Mouse (Mus musculus): Measurements from ENCODE around the gene Znrf3.
A peak's percentile ranks its signal among the peaks of the same experiment; 100 is the strongest.
"Not testable (repeated sequence)": the region's sequence is repeated elsewhere in the genome, so short reads cannot be mapped to it uniquely, and the experiment has no call there.

The Znrf3 gene

DNA sequence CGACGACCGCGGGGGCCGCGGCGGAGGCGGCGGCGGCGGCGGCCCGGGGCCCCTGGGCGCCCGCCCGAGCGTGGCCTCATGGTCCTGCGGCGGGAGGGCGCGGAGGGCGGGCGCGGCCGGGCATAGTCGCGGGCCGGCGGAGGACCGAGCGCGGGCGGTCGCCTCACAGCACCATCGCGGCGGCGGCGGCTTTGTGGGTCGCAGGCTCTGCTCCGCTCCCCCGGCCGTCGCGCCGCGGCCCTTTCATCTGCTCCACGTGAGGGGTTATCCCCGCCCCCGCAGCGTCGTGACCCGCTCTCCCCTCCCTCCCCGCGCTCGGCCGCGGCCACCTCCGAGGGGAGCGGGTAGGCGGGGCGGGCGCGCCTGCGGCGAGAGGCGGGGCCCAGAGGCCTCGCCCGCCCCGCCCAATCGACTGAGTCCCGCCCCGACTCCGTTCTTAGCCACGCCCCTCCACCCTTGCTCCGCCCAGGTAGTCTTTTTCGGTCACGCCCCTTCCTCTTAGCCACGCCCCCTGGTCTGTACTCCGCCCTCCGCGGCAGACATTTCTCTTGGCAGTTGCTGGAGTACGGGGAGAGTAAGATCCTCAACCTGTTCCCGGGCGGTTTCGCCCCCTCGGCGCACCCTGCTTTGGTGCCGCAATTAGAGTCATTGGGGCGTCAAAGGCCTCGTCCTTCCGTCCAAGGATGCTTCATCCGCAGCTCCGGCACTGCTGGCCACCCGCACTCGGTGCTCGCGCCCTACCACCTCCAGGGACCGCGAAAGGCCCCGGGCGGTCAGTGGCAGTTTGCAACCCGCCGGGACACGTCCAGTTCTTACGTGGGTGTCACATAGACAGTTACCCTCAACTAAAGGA lies at the start of gene Znrf3:
TSS of gene Znrf3 (minus strand) at position 249 of the 853 bp plus-strand sequence.
- peak; percentile 91 for DNase-seq (ENCODE audit: low spot score)

DNA sequence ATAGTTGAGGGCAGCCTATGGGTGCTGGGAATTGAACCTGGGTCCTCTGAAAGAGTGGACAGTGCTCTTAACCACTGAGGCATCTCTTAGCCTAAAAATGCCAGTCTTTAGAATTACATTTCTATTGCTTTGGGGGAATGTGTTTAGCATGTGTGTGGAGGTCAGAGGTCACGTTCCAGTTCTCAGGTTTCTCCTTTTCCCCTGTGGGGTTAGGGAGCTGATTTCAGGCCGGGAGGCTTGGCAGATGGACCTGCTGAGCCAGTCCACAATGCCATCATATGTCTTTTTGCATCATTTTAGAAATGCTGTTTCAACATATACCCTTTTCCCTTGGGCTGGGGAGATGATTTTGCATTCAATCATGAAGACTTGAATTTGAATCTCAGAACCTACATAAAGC lies 49.2 kb upstream of the Znrf3 start:
- no peak for DNase-seq (ENCODE audit: low spot score)

DNA sequence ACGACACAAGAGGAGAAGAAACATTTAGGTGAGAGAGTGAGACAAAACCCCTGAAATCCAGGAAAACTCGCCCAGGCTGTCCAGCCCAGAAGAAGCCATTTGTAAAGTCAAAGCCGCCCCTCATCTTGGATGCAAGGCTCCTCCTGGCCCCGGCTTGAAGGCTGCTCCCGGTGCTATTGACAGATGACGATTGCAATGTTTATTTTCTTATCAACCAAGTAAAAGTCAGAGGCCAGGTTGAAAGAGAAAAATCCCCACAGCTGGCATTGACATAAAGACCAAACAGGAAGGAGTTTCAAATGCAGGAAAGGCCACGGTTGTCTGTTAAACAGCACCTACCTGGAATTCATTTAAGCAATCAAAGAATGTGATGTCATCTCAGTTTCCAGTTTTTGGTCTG lies 47.3 kb upstream of the Znrf3 start:
- no peak for DNase-seq (ENCODE audit: low spot score)

DNA sequence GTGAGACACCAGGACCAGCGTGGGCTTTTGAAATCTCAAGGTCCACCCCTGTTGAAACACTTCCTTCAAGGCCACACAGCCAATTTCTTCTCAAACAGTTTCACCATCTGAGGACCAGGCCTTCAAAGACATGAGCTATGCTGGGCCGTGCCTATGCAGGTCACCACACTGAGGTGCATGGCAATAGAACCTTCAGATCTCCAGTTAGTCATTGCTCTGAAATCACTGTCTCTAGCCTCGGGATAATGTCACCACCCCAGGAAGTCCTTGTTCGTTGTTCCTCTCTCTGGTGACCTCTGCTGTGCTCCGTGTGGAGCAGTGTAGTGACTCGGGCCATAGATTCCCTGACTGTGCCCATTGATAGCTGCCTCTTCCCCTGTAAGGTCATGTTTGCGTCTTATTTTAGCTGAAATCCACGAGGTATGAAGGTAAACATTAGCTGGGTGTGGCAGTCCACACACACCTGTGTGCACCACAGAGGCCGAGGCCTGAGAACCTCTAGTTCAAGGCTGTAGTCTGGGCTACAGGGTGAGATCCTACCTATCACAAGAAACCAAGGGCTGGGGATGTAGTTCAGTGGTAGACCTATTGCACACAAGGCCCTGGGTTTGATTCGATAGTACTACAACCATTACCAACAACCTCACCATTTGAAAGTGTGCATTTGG lies 46.5 kb upstream of the Znrf3 start:
- DNase-seq (ENCODE audit: low spot score): no peak

DNA sequence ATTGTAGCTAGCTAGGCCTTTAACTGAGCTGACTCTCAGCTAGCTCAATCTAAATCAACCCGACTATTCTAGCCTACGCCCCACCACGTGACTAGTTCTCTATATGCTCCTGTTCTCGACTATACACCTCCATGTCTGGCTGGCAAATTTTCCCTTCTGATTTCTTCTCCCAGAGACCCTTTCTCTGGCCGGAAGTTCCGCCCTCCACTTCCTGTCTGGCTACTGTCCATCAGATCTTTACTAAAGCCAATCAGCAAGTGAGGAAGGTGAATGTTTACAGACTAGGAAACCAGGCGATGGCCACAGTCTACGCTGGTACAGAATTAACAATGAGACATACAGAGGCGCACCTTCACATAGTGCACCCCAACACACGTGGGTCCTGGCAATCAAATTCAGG lies 44.8 kb upstream of the Znrf3 start:
- DNase-seq (ENCODE audit: low spot score): not testable (repeated sequence)

DNA sequence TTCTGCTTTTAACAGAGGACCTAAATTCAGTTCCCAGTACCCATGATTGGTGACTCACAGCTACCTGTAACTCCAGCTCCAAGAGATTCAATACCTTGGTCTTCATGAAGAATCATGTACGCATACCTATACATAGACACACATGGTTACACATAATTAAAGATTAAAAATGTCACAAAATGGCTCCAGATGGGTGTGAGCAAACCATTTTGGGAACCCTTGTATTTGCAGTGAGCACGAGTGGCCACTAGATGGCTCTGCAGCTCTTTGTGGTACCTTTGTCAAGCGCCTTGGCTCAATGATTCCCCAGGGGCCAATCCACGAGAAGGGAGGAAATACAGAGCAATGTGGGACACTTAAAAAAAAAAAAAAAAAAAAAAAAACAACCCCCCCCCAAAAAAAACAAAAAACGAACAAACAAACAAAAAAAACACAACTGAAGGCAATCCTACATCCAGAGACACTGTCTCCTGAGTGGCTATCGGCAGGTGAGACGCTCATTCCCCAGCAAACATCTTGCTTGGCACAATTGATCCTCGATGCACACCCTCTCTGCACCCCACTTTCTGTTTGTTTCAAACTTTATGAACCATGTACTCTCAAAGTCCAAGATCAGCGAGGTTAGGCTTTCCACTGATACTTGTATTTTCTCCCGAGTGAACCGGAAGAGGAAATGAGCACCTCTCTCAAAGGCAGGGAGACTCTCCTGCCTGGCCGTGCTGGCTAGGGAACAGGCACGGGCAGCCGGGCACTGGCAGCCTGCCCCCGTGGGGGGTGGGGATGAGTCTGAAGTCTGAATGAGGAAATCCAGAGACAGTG lies 40.8 kb upstream of the Znrf3 start:
- DNase-seq (ENCODE audit: low spot score): peak; percentile 91

DNA sequence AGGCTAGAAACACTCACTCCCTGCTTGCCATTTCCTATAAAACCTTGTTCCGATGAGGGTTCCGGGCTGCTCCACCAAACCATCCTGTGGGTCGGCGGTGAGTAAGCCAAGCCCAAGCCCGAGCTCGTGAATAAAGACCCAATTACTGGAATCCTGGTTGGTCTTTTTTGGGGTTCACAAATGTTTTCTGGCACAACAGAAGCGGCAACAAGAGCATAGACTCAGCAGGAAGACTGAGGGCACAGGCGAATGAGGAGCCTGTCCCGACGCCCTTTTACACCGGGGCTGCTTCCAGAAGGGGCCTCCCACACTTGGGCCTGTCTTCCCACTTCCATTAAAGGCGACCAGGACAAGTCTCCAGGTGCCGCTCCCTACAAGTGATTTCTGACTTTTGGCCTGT lies 37.9 kb upstream of the Znrf3 start:
- no peak for DNase-seq (ENCODE audit: low spot score)

DNA sequence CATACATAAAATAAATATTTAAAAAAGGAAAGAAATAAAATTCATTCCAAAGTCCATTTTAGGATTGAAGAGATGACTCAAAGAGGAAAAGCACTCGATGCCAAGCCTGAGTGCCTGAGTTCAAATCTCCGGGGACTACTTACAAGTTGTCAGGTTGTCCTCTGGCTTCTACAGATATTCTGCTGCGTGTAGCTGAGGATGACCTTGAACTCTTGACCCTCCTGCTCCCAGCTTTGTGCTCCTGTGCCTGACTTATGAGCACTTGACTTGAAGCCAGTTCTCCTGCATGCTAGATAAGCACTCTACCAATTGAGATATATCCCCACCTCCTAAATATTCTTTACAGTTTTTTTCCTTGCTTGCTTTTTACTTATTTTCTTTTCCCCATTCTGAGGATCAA lies 34.2 kb upstream of the Znrf3 start:
- DNase-seq (ENCODE audit: low spot score): no peak

DNA sequence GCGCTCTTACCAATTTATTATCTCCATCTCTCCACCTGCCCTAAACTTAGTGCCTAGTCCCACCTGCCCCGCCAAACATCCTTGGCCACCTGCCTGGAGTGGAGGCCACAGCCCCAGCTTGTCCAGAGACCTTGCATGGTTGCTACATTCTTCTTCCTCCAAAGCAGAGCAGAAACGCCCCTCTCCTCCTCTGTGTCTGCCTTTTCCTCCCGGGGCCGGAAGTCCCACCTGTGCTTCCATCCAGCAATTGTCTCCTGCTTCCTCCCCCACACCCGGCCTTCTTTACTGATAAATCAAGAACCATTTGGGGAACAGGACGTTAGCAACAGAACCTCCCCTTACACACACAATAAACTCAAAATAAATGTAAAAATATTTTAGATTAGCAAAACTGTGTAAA lies 33.5 kb upstream of the Znrf3 start:
- DNase-seq (ENCODE audit: low spot score): no peak

DNA sequence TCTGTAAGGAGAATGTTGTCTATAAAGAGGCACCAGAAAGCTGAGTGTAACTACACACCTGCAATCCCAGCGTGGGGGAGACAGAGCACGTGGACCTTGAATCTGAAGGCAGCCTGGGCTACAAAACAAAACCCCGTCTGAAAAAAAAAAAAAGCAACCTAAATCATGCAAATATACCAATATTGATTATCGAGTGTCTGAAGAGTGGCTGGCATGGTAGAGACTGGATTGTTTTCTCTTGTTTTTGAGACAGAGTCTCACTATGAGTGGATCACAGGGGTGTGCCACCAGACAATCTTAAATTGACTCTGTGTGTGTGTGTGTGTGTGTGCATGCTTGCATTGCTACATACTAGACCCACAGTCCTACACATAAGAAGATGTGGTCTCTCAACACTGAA lies 32.2 kb upstream of the Znrf3 start:
- no peak for DNase-seq (ENCODE audit: low spot score)

DNA sequence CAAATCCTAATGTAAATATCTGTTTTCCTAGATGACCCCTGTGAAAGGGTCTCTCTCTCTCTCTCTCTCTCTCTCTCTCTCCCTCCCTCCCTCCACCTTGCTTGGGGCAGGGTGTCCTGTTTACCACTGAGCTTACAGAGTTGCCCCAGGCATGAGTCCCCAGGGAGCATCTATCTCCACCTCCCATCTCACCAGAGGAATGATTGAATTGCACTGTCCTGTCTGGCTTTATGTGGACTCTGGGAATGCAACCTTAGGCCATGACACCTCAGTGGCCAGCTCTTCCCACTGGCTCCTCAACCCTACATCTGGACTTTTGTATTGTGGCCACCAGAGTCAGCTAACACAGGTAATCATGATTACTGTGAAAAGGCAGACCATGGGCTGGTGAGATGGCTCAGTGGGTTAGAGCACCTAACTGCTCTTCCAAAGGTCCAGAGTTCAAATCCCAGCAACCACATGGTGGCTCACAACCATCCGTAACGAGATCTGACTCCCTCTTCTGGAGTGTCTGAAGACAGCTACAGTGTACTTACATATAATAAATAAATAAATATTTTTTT lies 31.0 kb upstream of the Znrf3 start:
- not testable (repeated sequence) for DNase-seq (ENCODE audit: low spot score)

DNA sequence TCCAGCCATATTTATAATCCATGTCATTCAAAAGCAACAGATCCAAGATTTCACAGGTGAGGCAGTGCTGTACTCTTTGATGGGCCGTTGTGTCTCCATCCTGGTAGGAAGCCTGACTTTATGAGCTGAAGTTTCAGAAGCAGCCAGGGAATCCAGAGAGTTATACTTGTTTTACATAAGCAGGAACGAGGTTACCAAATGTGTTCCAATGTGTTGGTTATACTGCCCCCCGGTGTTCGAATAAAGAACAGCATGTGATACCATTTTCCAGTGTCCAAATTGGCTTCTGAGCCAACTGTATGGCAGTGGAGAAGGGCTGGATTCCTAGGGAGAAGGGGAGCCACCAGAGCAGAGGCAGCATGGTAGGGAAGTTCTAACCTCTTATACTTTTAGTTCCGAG lies 29.5 kb upstream of the Znrf3 start:
- DNase-seq (ENCODE audit: low spot score): peak; percentile 73

DNA sequence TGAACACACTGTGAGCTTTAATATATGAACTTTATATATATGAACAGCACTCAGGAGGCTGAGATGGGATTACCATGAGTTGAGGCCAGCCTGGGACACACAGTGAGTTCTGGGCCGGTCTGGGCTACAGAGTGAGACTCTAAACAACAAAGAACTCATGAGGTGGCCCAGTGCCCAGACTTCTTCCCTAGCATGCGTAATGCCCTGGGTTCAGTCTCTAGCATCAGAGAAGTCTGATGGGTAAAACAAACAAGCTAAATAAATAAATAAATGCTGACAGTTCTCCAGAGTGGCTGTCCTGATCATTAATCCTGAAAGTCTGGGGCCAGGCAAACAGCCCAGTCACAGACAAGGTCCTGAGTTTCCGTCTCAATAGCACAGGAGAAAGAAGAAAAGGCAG lies 25.4 kb upstream of the Znrf3 start:
- DNase-seq (ENCODE audit: low spot score): no peak

DNA sequence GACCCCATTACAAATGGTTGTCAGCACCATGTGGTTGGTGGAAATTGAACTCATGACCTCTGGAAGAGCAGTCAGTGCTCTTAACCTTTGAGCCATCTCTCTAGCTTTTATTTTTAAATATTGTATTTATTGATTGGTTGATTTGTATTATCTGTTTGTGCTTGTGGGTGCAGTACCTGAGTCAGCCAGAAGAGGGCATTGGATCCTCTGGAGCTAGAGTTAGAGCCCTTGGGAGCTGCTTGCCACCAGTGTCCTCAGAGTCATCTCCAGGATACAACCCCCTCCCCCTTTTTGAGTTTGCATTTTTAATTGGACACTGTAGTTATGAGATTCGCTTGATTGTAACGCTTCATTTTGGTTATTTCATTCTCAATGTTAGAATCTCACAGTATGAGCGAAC lies 24.4 kb upstream of the Znrf3 start:
- DNase-seq (ENCODE audit: low spot score): peak; percentile 20

DNA sequence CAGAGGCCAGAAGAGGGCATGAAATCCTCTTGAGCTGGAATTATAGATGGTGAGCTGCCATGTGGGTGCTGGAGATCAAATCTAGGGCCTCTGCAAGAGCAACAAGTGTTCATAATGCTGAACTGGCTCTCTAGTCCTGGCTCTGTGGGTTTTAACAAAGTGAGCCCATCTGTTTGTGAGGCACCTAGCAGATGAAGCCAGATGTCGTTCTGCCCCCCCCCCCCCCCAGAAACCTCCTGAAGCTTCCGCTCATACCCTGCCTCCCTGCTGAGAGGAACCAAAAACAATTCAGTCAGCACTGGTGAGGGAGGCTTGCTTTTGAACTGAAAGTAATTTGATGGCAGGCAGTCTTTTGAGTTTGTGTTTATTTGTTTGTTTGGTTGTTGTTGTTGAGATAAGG lies 23.8 kb upstream of the Znrf3 start:
- DNase-seq (ENCODE audit: low spot score): no peak

DNA sequence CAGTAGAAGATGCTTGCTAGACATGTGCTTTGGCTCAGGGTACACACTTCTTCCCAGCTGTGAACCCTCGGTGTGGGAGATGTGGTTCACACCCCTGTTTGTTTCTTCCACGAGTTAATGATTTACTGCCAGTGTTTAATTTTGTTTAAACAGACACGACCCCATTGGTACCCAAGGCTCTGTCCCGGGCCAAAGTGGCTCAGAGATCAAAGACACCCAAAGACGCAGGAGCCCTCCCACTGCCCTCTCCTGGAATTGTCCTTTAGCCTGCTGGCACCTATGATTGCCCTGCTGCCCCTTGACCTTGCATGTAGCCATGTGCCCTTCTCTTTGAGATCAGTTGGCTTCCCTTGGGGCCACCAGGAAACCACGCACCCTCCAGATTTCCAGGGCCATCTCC lies 7.3 kb upstream of the Znrf3 start:
- DNase-seq (ENCODE audit: low spot score): no peak

DNA sequence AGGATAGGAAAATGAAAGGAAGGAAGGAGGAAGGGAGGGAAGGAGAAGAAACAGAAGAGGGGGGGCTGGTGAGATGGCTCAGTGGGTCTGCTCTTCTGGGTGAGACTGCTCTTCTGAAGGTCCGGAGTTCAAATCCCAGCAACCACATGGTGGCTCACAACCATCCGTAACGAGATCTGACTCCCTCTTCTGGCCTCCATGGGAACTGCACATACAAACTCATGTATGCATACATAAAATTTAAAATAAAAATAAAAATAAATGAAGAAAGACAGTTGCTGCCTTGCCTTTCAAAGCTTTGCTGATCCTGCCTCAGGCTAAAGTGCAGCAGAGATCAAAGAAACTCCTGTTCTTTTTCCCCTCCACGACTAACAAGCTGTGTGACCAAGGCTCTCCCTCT lies 6.7 kb upstream of the Znrf3 start:
- no peak for DNase-seq (ENCODE audit: low spot score)

DNA sequence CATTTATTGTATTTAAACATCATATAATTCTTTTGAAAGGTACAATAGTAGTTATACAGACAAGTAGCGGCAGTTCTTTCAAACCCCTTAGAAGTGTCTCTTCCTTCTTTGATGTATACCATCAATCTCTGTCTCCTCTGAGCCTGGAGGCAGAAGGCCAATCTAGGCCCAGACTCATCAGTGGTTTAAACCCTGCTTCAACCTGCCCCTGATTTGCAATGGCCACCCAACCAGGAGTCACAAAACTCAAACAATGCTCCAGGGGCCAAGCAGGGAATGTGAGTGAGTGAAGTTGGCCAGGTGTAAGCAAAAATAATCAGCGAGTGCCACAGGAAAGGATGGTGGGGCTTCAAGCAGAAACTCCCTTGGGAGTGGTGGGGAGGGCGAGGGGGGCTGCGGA lies 6.1 kb upstream of the Znrf3 start:
- no peak for DNase-seq (ENCODE audit: low spot score)

DNA sequence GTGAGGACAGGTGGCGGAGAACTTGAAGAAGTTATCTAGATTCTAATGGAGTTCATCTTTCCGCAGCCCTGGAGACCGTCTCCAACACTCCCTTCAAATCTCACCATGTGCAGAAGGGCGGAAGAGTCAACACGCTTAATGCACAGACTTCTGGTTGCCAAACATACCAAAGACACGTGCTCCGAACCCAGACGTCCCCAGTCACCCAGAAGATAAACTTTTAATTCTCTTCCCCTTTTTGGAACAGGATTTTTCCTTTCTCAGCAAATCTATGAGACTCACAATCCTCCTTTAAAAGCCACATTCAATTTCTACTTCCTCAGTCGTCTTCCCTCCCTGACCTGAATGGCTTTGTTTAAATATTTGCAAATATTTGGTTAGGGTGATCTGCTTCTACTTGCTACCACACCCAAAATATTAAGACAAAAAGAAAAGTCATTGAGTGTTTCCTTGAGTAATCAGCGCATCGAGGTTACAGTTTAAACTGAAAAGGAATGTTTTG lies 856 bp upstream of the Znrf3 start:
- DNase-seq (ENCODE audit: low spot score): peak; percentile 20

DNA sequence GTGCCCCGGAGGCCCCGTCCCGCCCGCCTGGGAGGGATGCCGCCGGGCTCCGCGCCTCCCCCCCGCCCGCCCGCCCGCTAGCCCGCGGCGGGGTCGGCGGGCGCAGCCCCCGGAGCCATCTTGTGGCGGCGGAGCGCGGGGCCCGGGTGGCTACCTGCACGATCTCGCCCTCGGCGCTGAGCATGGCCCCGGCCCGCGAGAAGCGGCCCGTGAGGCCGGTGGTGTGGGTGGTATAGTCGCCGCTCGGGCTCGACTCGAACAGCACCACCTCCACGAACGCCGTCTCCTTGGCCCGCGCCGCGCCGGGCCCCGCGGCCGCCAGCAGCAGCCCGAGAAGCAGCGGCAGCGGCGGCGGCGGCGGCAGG lies 431 bp downstream of the Znrf3 start:
- no peak for DNase-seq (ENCODE audit: low spot score)

DNA sequence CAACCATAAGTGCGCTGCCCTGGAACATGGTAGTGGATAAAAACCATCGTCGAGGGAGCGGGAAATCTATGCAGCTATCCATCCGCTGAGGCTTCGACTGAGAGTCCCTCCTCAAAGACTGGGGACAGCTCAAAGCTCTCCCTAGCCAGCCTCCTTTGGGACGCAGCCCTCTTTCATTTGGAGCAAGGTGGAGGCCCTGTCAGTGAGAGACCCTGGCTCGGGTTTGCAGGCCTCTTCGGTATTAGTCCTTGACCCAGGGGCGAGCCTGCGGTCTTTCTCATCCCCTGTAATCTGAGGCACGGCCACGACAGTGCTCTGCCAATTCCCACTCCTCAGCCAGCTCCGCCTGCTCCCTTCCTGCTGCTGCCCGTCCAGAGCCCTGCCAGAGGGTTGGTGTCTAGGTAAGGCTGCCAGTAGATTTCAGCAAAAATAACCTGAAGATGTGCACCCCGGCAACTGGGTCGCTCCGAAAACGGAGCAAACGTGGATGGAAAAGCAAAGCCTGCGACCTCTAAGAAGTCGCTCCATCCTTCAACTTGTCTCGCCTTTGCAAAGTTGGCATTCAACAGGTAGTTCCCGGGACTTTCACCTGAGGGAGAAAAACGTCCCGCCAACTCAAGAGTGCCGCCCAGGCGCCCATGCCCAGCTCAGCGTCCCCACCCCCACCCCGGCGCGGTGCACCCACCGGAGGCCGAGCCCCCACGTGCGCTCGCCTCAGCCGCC lies 975 bp downstream of the Znrf3 start:
- peak; percentile 21 for DNase-seq (ENCODE audit: low spot score)

DNA sequence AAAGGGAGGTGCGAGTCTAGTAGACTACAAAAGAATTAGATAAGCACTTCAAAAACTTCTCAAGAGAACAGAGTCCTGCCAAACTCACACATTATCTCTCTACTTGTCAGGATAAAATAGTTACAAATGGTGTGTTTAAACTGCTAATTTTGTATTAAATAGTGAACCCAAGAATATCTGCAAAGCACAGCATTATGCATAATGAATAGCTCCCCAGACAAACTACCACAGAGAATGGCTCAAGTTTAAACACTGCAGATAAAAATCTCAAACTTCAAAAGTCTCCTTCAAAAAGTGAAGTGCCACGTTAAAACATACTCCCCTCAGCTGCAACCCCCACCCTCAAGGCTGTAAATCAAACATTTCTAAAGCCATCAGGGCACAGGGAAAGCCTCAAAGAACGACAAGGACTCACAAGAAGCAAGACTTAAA lies 2.0 kb downstream of the Znrf3 start:
- DNase-seq (ENCODE audit: low spot score): peak; percentile 36

Data from lung, postnatal 25 days (tissue).